Mouse (Mus musculus): ENCODE results near the gene Slc2a1. TPM values are rescaled to one million over a fixed set of nuclear protein-coding genes. Genes with fewer than 3 reads are reported as not detected.

The Slc2a1 gene
- total and polyA plus RNA-seq, 3 experiments: 33.4 to 64.9 (median 46.2) TPM

- Histone ChIP-seq H3K4me2 (ENCODE audit: insufficient read depth, low read depth, poor library complexity, severe bottlenecking) (no peak overlapping the region), H3K4me3 (replicated peaks in 1 of 3; ENCODE audit: low read depth in 2 of 3, low read length in 2 of 3, poor library complexity in 1 of 3) (no peak overlapping the region), H3K27ac (ENCODE audit: insufficient read depth, low read depth) (no peak overlapping the region), H3K9ac (ENCODE audit: insufficient read depth, low read depth) (no peak overlapping the region), H3K4me1 (ENCODE audit: control insufficient read depth in 1 of 2, insufficient read depth in 2 of 2) (peaks cover 4 to 85% of the 10 kb centered on the region in 2 experiments; a peak in 3 of 4 replicates), H3K9me3 (replicated peaks; ENCODE audit: low read length) (no peaks in the 10 kb centered on the region), H3K36me3 (replicated peaks in 1 of 2; ENCODE audit: control insufficient read depth in 1 of 2, insufficient read depth in 1 of 2, low read length in 1 of 2) (peaks cover 34 to 88% of the 10 kb centered on the region in 2 experiments), H3K79me2 (replicated peaks; ENCODE audit: control insufficient read depth, extremely low read depth, insufficient read depth, poor library complexity, severe bottlenecking) (peaks cover 7% of the 10 kb centered on the region), H3K27me3 (replicated peaks) (no peaks in the 10 kb centered on the region)
- in situ Hi-C loops (cut with MboI; ENCODE audit: low pct_ligation_motif_present, low pct_unique_long_range_greater_than_20kb, low sequenced_read_pairs) (no loop called here), dilution Hi-C loops (cut with MboI; ENCODE audit: extremely low pct_ligation_motif_present, extremely low pct_unique_long_range_greater_than_20kb, low sequenced_read_pairs) (no loop called here)
- no peak for DNase-seq (ENCODE audit: extremely low read depth)
- TF ChIP-seq BHLHE40 (IDR thresholded peaks at IDR 0.05; ENCODE audit: low read depth, low read length) (no peak), MXI1 (IDR thresholded peaks at IDR 0.05; ENCODE audit: low read depth, low read length) (no peak), ETS1 (conservative IDR thresholded peaks at IDR 0.05; ENCODE audit: low read depth, low read length) (no peak), USF2 (conservative IDR thresholded peaks at IDR 0.05; ENCODE audit: low read depth, low read length) (no peak), CTCF (conservative IDR thresholded peaks at IDR 0.05 in 1 of 2, IDR thresholded peaks at IDR 0.05 in 1 of 2; ENCODE audit: low read depth in 2 of 2, low read length in 2 of 2) (no peak), ZMIZ1 (IDR thresholded peaks at IDR 0.05; ENCODE audit: low read depth, low read length) (no peak), RAD21 (IDR thresholded peaks at IDR 0.05; ENCODE audit: low read depth, low read length) (no peak), NRF1 (IDR thresholded peaks at IDR 0.05; ENCODE audit: low read depth, low read length) (no peak), GABPA (IDR thresholded peaks at IDR 0.05; ENCODE audit: insufficient replicate concordance, low read depth, low read length) (no peak), ELF1 (IDR thresholded peaks at IDR 0.05; ENCODE audit: low read depth, low read length) (no peak), CHD2 (IDR thresholded peaks at IDR 0.05; ENCODE audit: low read length) (no peak), IRF4 (IDR thresholded peaks at IDR 0.05; ENCODE audit: low read depth, low read length) (no peak), UBTF (IDR thresholded peaks at IDR 0.05; ENCODE audit: low read depth, low read length) (no peak), RCOR1 (conservative IDR thresholded peaks at IDR 0.05; ENCODE audit: low read depth, low read length) (no peak), TCF12 (IDR thresholded peaks at IDR 0.05; ENCODE audit: low read depth, low read length) (no peak), HCFC1 (IDR thresholded peaks at IDR 0.05; ENCODE audit: low read depth, low read length) (no peak)
These were observed 10.2 kb downstream of the Slc2a1 start for GRCm38 (mm10) chr4:119118659-119119077.

GRCm38 (mm10) chr4:119119354-119119753 is 10.8 kb downstream of the Slc2a1 start:
- Histone ChIP-seq H3K27me3 (replicated peaks) (no peaks in the 10 kb centered on the region), H3K4me2 (ENCODE audit: insufficient read depth, low read depth, poor library complexity, severe bottlenecking) (no peak overlapping the region), H3K36me3 (replicated peaks in 1 of 2; ENCODE audit: control insufficient read depth in 1 of 2, insufficient read depth in 1 of 2, low read length in 1 of 2) (peaks cover 39 to 90% of the 10 kb centered on the region in 2 experiments), H3K4me1 (ENCODE audit: control insufficient read depth in 1 of 2, insufficient read depth in 2 of 2) (peaks cover 4 to 85% of the 10 kb centered on the region in 2 experiments; a peak in 3 of 4 replicates), H3K4me3 (replicated peaks in 1 of 3; ENCODE audit: low read depth in 2 of 3, low read length in 2 of 3, poor library complexity in 1 of 3) (no peak overlapping the region), H3K9ac (ENCODE audit: insufficient read depth, low read depth) (no peak overlapping the region), H3K79me2 (replicated peaks; ENCODE audit: control insufficient read depth, extremely low read depth, insufficient read depth, poor library complexity, severe bottlenecking) (peaks cover 7% of the 10 kb centered on the region), H3K9me3 (replicated peaks; ENCODE audit: low read length) (no peaks in the 10 kb centered on the region), H3K27ac (ENCODE audit: insufficient read depth, low read depth) (no peak overlapping the region)
- in situ Hi-C loops (cut with MboI; ENCODE audit: low pct_ligation_motif_present, low pct_unique_long_range_greater_than_20kb, low sequenced_read_pairs) (no loop called here), dilution Hi-C loops (cut with MboI; ENCODE audit: extremely low pct_ligation_motif_present, extremely low pct_unique_long_range_greater_than_20kb, low sequenced_read_pairs) (no loop called here)
- TF ChIP-seq CTCF (conservative IDR thresholded peaks at IDR 0.05 in 1 of 2, IDR thresholded peaks at IDR 0.05 in 1 of 2; ENCODE audit: low read depth in 2 of 2, low read length in 2 of 2) (no peak), MYC (IDR thresholded peaks at IDR 0.05; ENCODE audit: low read depth, low read length) (no peak), USF1 (IDR thresholded peaks at IDR 0.05; ENCODE audit: low read depth, low read length) (no peak), USF2 (conservative IDR thresholded peaks at IDR 0.05; ENCODE audit: low read depth, low read length) (no peak), IRF4 (IDR thresholded peaks at IDR 0.05; ENCODE audit: low read depth, low read length) (no peak), CHD1 (IDR thresholded peaks at IDR 0.05; ENCODE audit: low read depth, low read length) (no peak), ZMIZ1 (IDR thresholded peaks at IDR 0.05; ENCODE audit: low read depth, low read length) (no peak), CHD2 (IDR thresholded peaks at IDR 0.05; ENCODE audit: low read length) (no peak), BHLHE40 (IDR thresholded peaks at IDR 0.05; ENCODE audit: low read depth, low read length) (no peak), POLR2AphosphoS2 (IDR thresholded peaks at IDR 0.05; ENCODE audit: low read depth, low read length) (no peak), EP300 (IDR thresholded peaks at IDR 0.05; ENCODE audit: low read length) (no peak), MAZ (IDR thresholded peaks at IDR 0.05; ENCODE audit: low read depth, low read length) (no peak), ZNF384 (IDR thresholded peaks at IDR 0.05; ENCODE audit: low read depth, low read length) (no peak), RCOR1 (conservative IDR thresholded peaks at IDR 0.05; ENCODE audit: low read depth, low read length) (no peak), JUND (conservative IDR thresholded peaks at IDR 0.05; ENCODE audit: low read depth, low read length) (no peak), NRF1 (IDR thresholded peaks at IDR 0.05; ENCODE audit: low read depth, low read length) (no peak), MXI1 (IDR thresholded peaks at IDR 0.05; ENCODE audit: low read depth, low read length) (no peak), MAFK (IDR thresholded peaks at IDR 0.05; ENCODE audit: insufficient replicate concordance, low read length) (no peak), SMC3 (IDR thresholded peaks at IDR 0.05; ENCODE audit: low read depth, low read length) (no peak)
- DNase-seq (ENCODE audit: extremely low read depth): no peak

All from CH12.LX (cell line).